In genomic region chrX:141396243-141396642, GRCm38 (mm10) we compare ENCODE assay signal across 26 mouse cellular contexts.
DNase-seq lines count a peak whose midpoint lies in the region; ATAC-seq lines count a peak whose summit lies in the region.
"Had no signal": no experiment of that assay in that cellular context is flagged by ENCODE, and none has a peak within 500 bp of the region (broad histone marks: within the 10 kb centered on the region; RNA-seq: fewer than 3 reads in every experiment).

No protein-coding gene starts in this region.

- WGBS in kidney, embryonic 14.5 days, result 56% methylated on average over 3 of the region's 3 CpGs
- WGBS in lung, embryonic 16.5 days, result 53% methylated on average over 3 of the region's 3 CpGs

- no peaks in the 10 kb centered on the region for H3K9me3 ChIP-seq in kidney, embryonic 14.5 days (ENCODE audit: control insufficient read depth, low read length)
- no peaks in the 10 kb centered on the region for H3K9me3 ChIP-seq in lung, embryonic 16.5 days (ENCODE audit: control insufficient read depth, low read length)
- H3K9me3 ChIP-seq: forebrain, embryonic 10.5 days; forebrain, embryonic 13.5 days; G1E; hindbrain, embryonic 10.5 days; hindbrain, embryonic 13.5 days had no signal

- H3K9ac ChIP-seq in kidney, embryonic 14.5 days (ENCODE audit: low read depth, low read length), result no peak overlapping the region
- H3K9ac ChIP-seq in lung, embryonic 16.5 days (ENCODE audit: low read length), result no peak overlapping the region
- H3K9ac ChIP-seq: forebrain, embryonic 13.5 days; hindbrain, embryonic 13.5 days had no signal

- H3K4me3 ChIP-seq in kidney, embryonic 14.5 days (ENCODE audit: low read length), result no peak overlapping the region
- no peak overlapping the region for H3K4me3 ChIP-seq in lung, embryonic 16.5 days (ENCODE audit: low read length)
- H3K4me3 ChIP-seq: forebrain, embryonic 10.5 days; forebrain, embryonic 13.5 days; gastrocnemius, adult 2 months; hindbrain, embryonic 10.5 days; hindbrain, embryonic 13.5 days had no signal

- no peak overlapping the region for H3K4me2 ChIP-seq in kidney, embryonic 14.5 days (replicated peaks; ENCODE audit: low read depth, low read length)
- no peak overlapping the region for H3K4me2 ChIP-seq in lung, embryonic 16.5 days (ENCODE audit: low read depth, low read length)
- H3K4me2 ChIP-seq: forebrain, embryonic 13.5 days; heart, embryonic 11.5 days; hindbrain, embryonic 13.5 days had no signal

- H3K36me3 ChIP-seq in kidney, embryonic 14.5 days (ENCODE audit: control insufficient read depth, insufficient read depth, low read length), result no peaks in the 10 kb centered on the region
- H3K36me3 ChIP-seq in lung, embryonic 16.5 days (ENCODE audit: control insufficient read depth, insufficient read depth, low read length), result no peaks in the 10 kb centered on the region
- H3K36me3 ChIP-seq: forebrain, embryonic 10.5 days; G1E; hindbrain, embryonic 10.5 days; hindbrain, embryonic 13.5 days had no signal

- peak; percentile 7 for DNase-seq in kidney, postnatal 10 days
- DNase-seq in lung, postnatal 14 days, result peak; percentile 3
- peak; percentile 8 for DNase-seq in mesoderm, embryonic 11.5 days (ENCODE audit: low read depth, low spot score)
- DNase-seq in spleen, postnatal 4 days (ENCODE audit: low spot score in 2 of 2), result no peak
- no peak for DNase-seq in ovary, postnatal 14 days (ENCODE audit: low spot score)
- no peak for DNase-seq in thymus, postnatal 14 days
- DNase-seq: adrenal gland, postnatal 10 days; adrenal gland, postnatal 36 days; cerebellum, adult 18-20 months; cerebellum, adult 9-10 months; cerebellum, postnatal 14 days; gastrocnemius, adult 2 months; gastrocnemius, postnatal 14 days; heart, adult 11 months; heart, postnatal 36 days had no signal

- ATAC-seq in kidney, embryonic 14.5 days (ENCODE audit: low FRiP score, low TSS enrichment), result no peak
- ATAC-seq in lung, embryonic 16.5 days (ENCODE audit: low read depth), result peak; percentile 81
- ATAC-seq: forebrain, embryonic 13.5 days; forebrain, embryonic 16.5 days; Patski had no signal

- no peak overlapping the region for H3K27ac ChIP-seq in kidney, embryonic 14.5 days (ENCODE audit: low read depth, low read length)
- no peak overlapping the region for H3K27ac ChIP-seq in lung, embryonic 16.5 days (ENCODE audit: low read length)
- H3K27ac ChIP-seq: forebrain, embryonic 10.5 days; forebrain, embryonic 13.5 days; gastrocnemius, adult 2 months; hindbrain, embryonic 10.5 days; hindbrain, embryonic 13.5 days had no signal

- no peaks in the 10 kb centered on the region for H3K27me3 ChIP-seq in kidney, embryonic 14.5 days (ENCODE audit: control insufficient read depth, insufficient read depth, low read length)
- no peaks in the 10 kb centered on the region for H3K27me3 ChIP-seq in lung, embryonic 16.5 days (ENCODE audit: control insufficient read depth, insufficient read depth, low read depth, low read length)
- H3K27me3 ChIP-seq: CH12.LX; forebrain, embryonic 13.5 days had no signal

- H3K4me1 ChIP-seq in kidney, embryonic 14.5 days (ENCODE audit: control insufficient read depth, insufficient read depth, low read length), result no peaks in the 10 kb centered on the region
- no peaks in the 10 kb centered on the region for H3K4me1 ChIP-seq in lung, embryonic 16.5 days (replicated peaks; ENCODE audit: control insufficient read depth, insufficient read depth, low read length)
- H3K4me1 ChIP-seq: forebrain, embryonic 10.5 days; forebrain, embryonic 13.5 days; hindbrain, embryonic 10.5 days; hindbrain, embryonic 13.5 days had no signal

Comparison
In these comparisons a context has a peak if more than half of its experiments do, and no peak if none do; other contexts are left out.
1. DNase-seq: peak in kidney, postnatal 10 days (single experiment), lung, postnatal 14 days (single experiment) and mesoderm, embryonic 11.5 days (single experiment); none in spleen, postnatal 4 days (0 of 2), ovary, postnatal 14 days (single experiment) and thymus, postnatal 14 days (single experiment).